Mouse (Mus musculus) midbrain, postnatal 0 days (tissue): ENCODE data around the gene Slfn14. TPM values are rescaled to one million over a fixed set of nuclear protein-coding genes. Genes with fewer than 3 reads are reported as not detected.

ENCODE experiments used
- ATAC-seq: fragments of 200-750 bp; cut with Nextera tagmentation; 2 replicates; pipeline ENCODE4 v1.8.0; 2017; ENCODE audit warnings: moderate number of reproducible peaks, mild to moderate bottlenecking, moderate TSS enrichment, moderate library complexity; ENCODE audit not compliant: low FRiP score
- DNase-seq: peaks from one replicate; pipeline ENCODE4 v3.0.0-alpha.2; 2015; ENCODE audit warnings: low spot score
- H3K27ac ChIP-seq: fragments of 300-500 bp; sonication (generic); 2 replicates; pipeline ENCODE4 v1.5.1; 2014; ENCODE audit warnings: low read depth, mild to moderate bottlenecking, low read length, mixed read lengths
- H3K27me3 ChIP-seq: fragments of 300-500 bp; sonication (generic); 2 replicates; pipeline ENCODE4 v1.6.1; 2014; ENCODE audit warnings: low read length, control low read depth, mixed read lengths; ENCODE audit not compliant: insufficient read depth
- H3K36me3 ChIP-seq: fragments of 300-500 bp; sonication (generic); 2 replicates; pipeline ENCODE4 v1.6.1; 2014; ENCODE audit warnings: low read length, control low read depth, mixed read lengths; ENCODE audit not compliant: insufficient read depth
- H3K4me1 ChIP-seq: fragments of 300-500 bp; sonication (generic); 2 replicates; pipeline ENCODE4 v1.6.1; 2014; ENCODE audit warnings: mild to moderate bottlenecking, control low read depth, antibody characterized with exemption, low read length, mixed read lengths; ENCODE audit not compliant: insufficient read depth
- H3K4me2 ChIP-seq: fragments of 300-500 bp; sonication (generic); 2 replicates; pipeline ENCODE4 v1.6.1; 2014; ENCODE audit warnings: low read depth, mild to moderate bottlenecking, low read length, mixed read lengths; ENCODE audit not compliant: poor library complexity, severe bottlenecking
- H3K4me3 ChIP-seq: fragments of 300-500 bp; sonication (generic); 2 replicates; pipeline ENCODE4 v1.5.1; 2014; ENCODE audit warnings: low read depth, mild to moderate bottlenecking, low read length, moderate library complexity
- H3K9ac ChIP-seq: fragments of 300-500 bp; sonication (generic); replicated peaks from 2 replicates; pipeline ENCODE4 v1.6.1; 2014; ENCODE audit warnings: mild to moderate bottlenecking, low read length, moderate library complexity, mixed read lengths; ENCODE audit not compliant: poor library complexity, severe bottlenecking
- H3K9me3 ChIP-seq: fragments of 300-500 bp; sonication (generic); 2 replicates; pipeline ENCODE4 v1.6.1; 2016; ENCODE audit warnings: low read length, control low read depth
- CTCF ChIP-seq: IDR thresholded peaks from 2 replicates; pipeline ENCODE4 v1.5.1; 2016; ENCODE audit warnings: antibody characterized with exemption, mild to moderate bottlenecking
- WGBS: fragments of 180-500 bp; shearing (Covaris S2); extraction: QIAGEN DNeasy Blood & Tissue Kit; methylation state at CpG from one replicate; pipeline ENCODE4 v1.1.7; 2014; 5-methylcytosine and 5-hydroxymethylcytosine counted together
- polyA plus RNA-seq: library from polyadenylated mRNA; unstranded; fragments of >200 nt; fragmentation: Nextera tagmentation; extraction: Ambion mirVana; gene quantifications from 2 replicates; pipeline ENCODE4 v1.2.1, GENCODE M21; 2015
- total RNA-seq: library from RNA; depleted of rRNA; stranded (reverse); fragments of >200 nt; gene quantifications from 2 replicates; pipeline ENCODE4 v1.2.3, GENCODE M21; 2014

The Slfn14 gene
- total and polyA plus RNA-seq, 2 experiments from 2014 or later = not detected

GRCm38 (mm10) chr11:83299724-83300123 is 13.2 kb upstream of the Slfn14 start:
- DNase-seq (no peak), ATAC-seq (no peak)
- TF ChIP-seq CTCF = no peak
- H3K9ac ChIP-seq = no peak overlapping the region
- H3K4me1 ChIP-seq = peaks cover 19% of the 10 kb centered on the region
- no peaks in the 10 kb centered on the region for H3K9me3 ChIP-seq
- no peak overlapping the region for H3K4me3 ChIP-seq
- no peak overlapping the region for H3K27ac ChIP-seq
- H3K4me2 ChIP-seq = no peak overlapping the region
- H3K36me3 ChIP-seq = peaks cover 4% of the 10 kb centered on the region; the same call in 1 of the 2 replicates
- H3K27me3 ChIP-seq = no peaks in the 10 kb centered on the region
- WGBS = 92% methylated on average over 9 of the region's 9 CpGs

- H3K4me1 ChIP-seq = peaks cover 12% of the 10 kb centered on the region
- DNase-seq = peak; percentile 97
- no peaks in the 10 kb centered on the region for H3K9me3 ChIP-seq
- peak within 1 kb of the TSS; percentile 75 for H3K9ac ChIP-seq
- H3K27ac ChIP-seq = peak within 1 kb of the TSS; percentile 83
- peak within 1 kb of the TSS; percentile 72 for H3K4me2 ChIP-seq
- peak within 1 kb of the TSS; percentile 60 for H3K4me3 ChIP-seq
- ATAC-seq = peak; percentile 91
- peak; percentile 16; the same call in 1 of the 2 replicates for TF ChIP-seq CTCF
- H3K27me3 ChIP-seq = no peaks in the 10 kb centered on the region
- WGBS = 2% methylated on average over 56 of the region's 56 CpGs
- H3K36me3 ChIP-seq = peaks cover 4% of the 10 kb centered on the region; the same call in 1 of the 2 replicates
These were observed 12.0 kb upstream of the Slfn14 start, which contains the start of gene Ap2b1 for GRCm38 (mm10) chr11:83298225-83299195. TSS of gene Ap2b1 (plus strand) at chr11:83299024.

- H3K27ac ChIP-seq = no peak overlapping the region
- peaks cover 16% of the 10 kb centered on the region for H3K4me1 ChIP-seq
- TF ChIP-seq CTCF = no peak
- ATAC-seq (no peak), DNase-seq (no peak)
- 76% methylated on average over 6 of the region's 6 CpGs for WGBS
- H3K9ac ChIP-seq = peak overlapping the region; percentile 75; the same call in 1 of the 2 replicates
- peak overlapping the region; percentile 72 for H3K4me2 ChIP-seq
- H3K36me3 ChIP-seq = peaks cover 4% of the 10 kb centered on the region; the same call in 1 of the 2 replicates
- H3K4me3 ChIP-seq = peak overlapping the region; percentile 60
- no peaks in the 10 kb centered on the region for H3K27me3 ChIP-seq
- H3K9me3 ChIP-seq = no peaks in the 10 kb centered on the region
These were observed 11.3 kb upstream of the Slfn14 start for GRCm38 (mm10) chr11:83297816-83298215.

GRCm38 (mm10) chr11:83294133-83294532 is 7.6 kb upstream of the Slfn14 start:
- no peak overlapping the region for H3K4me2 ChIP-seq
- peaks cover 18% of the 10 kb centered on the region for H3K4me1 ChIP-seq
- WGBS = 81% methylated on average over 2 of the region's 2 CpGs

GRCm38 (mm10) chr11:83293182-83293581 is 6.7 kb upstream of the Slfn14 start:
- Histone ChIP-seq H3K4me1 (peaks cover 17% of the 10 kb centered on the region), H3K9ac (peak overlapping the region; percentile 39; the same call in 1 of the 2 replicates), H3K4me3 (peak overlapping the region; percentile 59), H3K36me3 (peaks cover 4% of the 10 kb centered on the region; the same call in 1 of the 2 replicates), H3K27ac (no peak overlapping the region), H3K9me3 (no peaks in the 10 kb centered on the region), H3K4me2 (peak overlapping the region; percentile 59), H3K27me3 (no peaks in the 10 kb centered on the region)
- no peak for TF ChIP-seq CTCF
- no peak for ATAC-seq
- WGBS = 89% methylated on average over 1 of the region's 1 CpGs
- DNase-seq = no peak

More at GRCm38 (mm10) chr11:83294133-83294532, 7.6 kb upstream of the Slfn14 start:
- TF ChIP-seq CTCF = no peak
- Histone ChIP-seq H3K36me3 (peaks cover 4% of the 10 kb centered on the region; the same call in 1 of the 2 replicates), H3K27ac (no peak overlapping the region), H3K9me3 (no peaks in the 10 kb centered on the region), H3K9ac (no peak overlapping the region), H3K4me3 (no peak overlapping the region), H3K27me3 (no peaks in the 10 kb centered on the region)
- DNase-seq = no peak
- no peak for ATAC-seq

GRCm38 (mm10) chr11:83292251-83292587 is 5.7 kb upstream of the Slfn14 start:
- Histone ChIP-seq H3K4me3 (peak overlapping the region; percentile 59), H3K27me3 (no peaks in the 10 kb centered on the region), H3K36me3 (peaks cover 4% of the 10 kb centered on the region; the same call in 1 of the 2 replicates), H3K4me2 (peak overlapping the region; percentile 59), H3K9ac (peak overlapping the region; percentile 69), H3K27ac (0 out of 2 replicates have a peak overlapping the region, but pooled peaks have one; percentile 13), H3K4me1 (peaks cover 8% of the 10 kb centered on the region), H3K9me3 (no peaks in the 10 kb centered on the region)
- ATAC-seq (no peak), DNase-seq (no peak)
- WGBS = 2% methylated on average over 5 of the region's 5 CpGs
- TF ChIP-seq CTCF = no peak
